In the genomic region with DNA sequence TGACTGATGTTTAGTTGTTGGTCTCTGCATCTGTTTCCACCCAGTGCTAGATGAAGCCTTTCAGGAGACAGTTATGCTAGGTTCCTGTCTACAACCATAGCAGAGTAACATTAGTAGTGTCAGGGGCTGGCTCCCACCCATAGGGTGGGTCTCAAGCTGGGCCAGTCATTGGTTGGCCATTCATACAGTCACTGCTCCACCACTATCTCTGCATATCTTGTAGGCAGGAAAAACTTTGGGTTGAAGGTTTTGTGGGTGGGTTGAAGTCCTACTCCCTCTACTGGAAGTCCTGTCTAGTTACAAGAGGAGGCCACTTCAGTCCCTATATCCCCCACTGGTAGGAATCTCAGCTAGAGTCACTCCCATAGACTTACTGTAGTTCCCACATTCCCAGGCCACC, we compare ENCODE assay signal across 21 mouse cellular contexts.
DNase-seq lines count a peak whose midpoint lies in the region; ATAC-seq and TF ChIP-seq lines count a peak whose summit lies in the region.
"Had no signal": no experiment of that assay in that cellular context is flagged by ENCODE, and none has a peak within 500 bp of the region (broad histone marks: within the 10 kb centered on the region; RNA-seq: fewer than 3 reads in every experiment).

No protein-coding gene starts in this region.

- no peak overlapping the region for H3K27ac ChIP-seq in kidney, adult 2 months (ENCODE audit: insufficient read depth, low read depth, low read length)
- no peak overlapping the region for H3K27ac ChIP-seq in lung, postnatal 0 days (ENCODE audit: low read length)
- H3K27ac ChIP-seq: embryonic facial prominence, embryonic 13.5 days; heart, embryonic 10.5 days; hindbrain, embryonic 15.5 days; limb, embryonic 10.5 days; neural tube, embryonic 13.5 days had no signal

- TF ChIP-seq POLR2A in kidney, adult 2 months (IDR thresholded peaks at IDR 0.05; ENCODE audit: low read depth, low read length), result no peak

- no peaks in the 10 kb centered on the region for H3K36me3 ChIP-seq in kidney, adult 2 months (ENCODE audit: control insufficient read depth, insufficient read depth, low read length)
- H3K36me3 ChIP-seq in lung, postnatal 0 days (ENCODE audit: insufficient read depth, low read length), result no peaks in the 10 kb centered on the region
- no peaks in the 10 kb centered on the region for H3K36me3 ChIP-seq in splenic B cell, adult 2 months (ENCODE audit: control insufficient read depth, insufficient read depth, low read length, poor library complexity, severe bottlenecking)
- H3K36me3 ChIP-seq: embryonic facial prominence, embryonic 13.5 days; heart, embryonic 10.5 days; hindbrain, embryonic 15.5 days; limb, embryonic 10.5 days; neural tube, embryonic 13.5 days had no signal

- H3K27me3 ChIP-seq in kidney, adult 2 months (replicated peaks; ENCODE audit: control insufficient read depth, insufficient read depth, low read length), result no peaks in the 10 kb centered on the region
- no peaks in the 10 kb centered on the region for H3K27me3 ChIP-seq in lung, postnatal 0 days (replicated peaks; ENCODE audit: insufficient read depth, low read length)
- no peaks in the 10 kb centered on the region for H3K27me3 ChIP-seq in splenic B cell, adult 2 months (ENCODE audit: control insufficient read depth, insufficient read depth, low read length, poor library complexity, severe bottlenecking)
- H3K27me3 ChIP-seq: embryonic facial prominence, embryonic 13.5 days; hindbrain, embryonic 15.5 days; neural tube, embryonic 13.5 days had no signal

- H3K4me1 ChIP-seq in kidney, adult 2 months (ENCODE audit: control insufficient read depth, insufficient read depth, low read length), result no peaks in the 10 kb centered on the region
- no peaks in the 10 kb centered on the region for H3K4me1 ChIP-seq in lung, postnatal 0 days (ENCODE audit: insufficient read depth, low read depth, low read length)
- H3K4me1 ChIP-seq: embryonic facial prominence, embryonic 13.5 days; heart, embryonic 10.5 days; hindbrain, embryonic 15.5 days; limb, embryonic 10.5 days; neural tube, embryonic 13.5 days had no signal

- ATAC-seq in lung, postnatal 0 days, result no peak
- ATAC-seq in common myeloid progenitor, adult 5-6 weeks (replicated peaks; ENCODE audit: low read depth, poor library complexity, severe bottlenecking), result peak; percentile 67
- ATAC-seq: forebrain, postnatal 0 days had no signal

- no peak overlapping the region for H3K9ac ChIP-seq in lung, postnatal 0 days (replicated peaks; ENCODE audit: low read depth)
- H3K9ac ChIP-seq: embryonic facial prominence, embryonic 13.5 days; forebrain, postnatal 0 days; hindbrain, embryonic 15.5 days; neural tube, embryonic 13.5 days had no signal

- peak; percentile 21; the same call in 1 of the 2 replicates for TF ChIP-seq CTCF in kidney, adult 2 months (conservative IDR thresholded peaks at IDR 0.05; ENCODE audit: insufficient read depth, insufficient read length, low read depth, low read length)
- peak; percentile 47 for TF ChIP-seq CTCF in lung, postnatal 0 days (IDR thresholded peaks at IDR 0.05)

- peak; percentile 13 for DNase-seq in kidney, adult 2 months
- no peak for DNase-seq in kidney, postnatal 4 days
- DNase-seq in lung, postnatal 0 days (ENCODE audit: low spot score), result peak; percentile 23
- DNase-seq in lung, postnatal 14 days, result no peak
- peak; percentile 36 for DNase-seq in splenic B cell, adult 2 months (ENCODE audit: low read depth, low spot score)
- DNase-seq in T-cell, adult 2 months (ENCODE audit: low spot score), result no peak
- DNase-seq: adrenal gland, postnatal 36 days; cerebellum, adult 2 months; forebrain, postnatal 0 days; gastrocnemius, postnatal 10 days; heart, postnatal 14 days; kidney, adult 18-20 months; lung, postnatal 36 days; right cerebral cortex, postnatal 25 days had no signal

- H3K9me3 ChIP-seq in lung, postnatal 0 days (ENCODE audit: low read length), result no peaks in the 10 kb centered on the region
- H3K9me3 ChIP-seq: embryonic facial prominence, embryonic 13.5 days; heart, embryonic 10.5 days; hindbrain, embryonic 15.5 days; limb, embryonic 10.5 days; neural tube, embryonic 13.5 days had no signal

- H3K4me3 ChIP-seq in kidney, adult 2 months (ENCODE audit: insufficient read depth, low read depth, low read length), result no peak overlapping the region
- H3K4me3 ChIP-seq in lung, postnatal 0 days (ENCODE audit: low read depth, low read length), result no peak overlapping the region
- H3K4me3 ChIP-seq: embryonic facial prominence, embryonic 13.5 days; heart, embryonic 10.5 days; hindbrain, embryonic 15.5 days; limb, embryonic 10.5 days; neural tube, embryonic 13.5 days had no signal

- no peak for TF ChIP-seq EP300 in lung, postnatal 0 days (IDR thresholded peaks at IDR 0.05)

- no peak overlapping the region for H3K4me2 ChIP-seq in lung, postnatal 0 days (replicated peaks; ENCODE audit: low read depth, low read length)
- H3K4me2 ChIP-seq: embryonic facial prominence, embryonic 13.5 days; hindbrain, embryonic 15.5 days; midbrain, embryonic 11.5 days; neural tube, embryonic 13.5 days had no signal

Comparison
In these comparisons a context has a peak if more than half of its experiments do, and no peak if none do; other contexts are left out.
1. DNase-seq: peak in kidney, adult 2 months (single experiment), lung, postnatal 0 days (single experiment) and splenic B cell, adult 2 months (single experiment); none in kidney, postnatal 4 days (0 of 2), lung, postnatal 14 days (single experiment) and T-cell, adult 2 months (single experiment).